ENCODE assay signal across 10 mouse cellular contexts in the genomic region with DNA sequence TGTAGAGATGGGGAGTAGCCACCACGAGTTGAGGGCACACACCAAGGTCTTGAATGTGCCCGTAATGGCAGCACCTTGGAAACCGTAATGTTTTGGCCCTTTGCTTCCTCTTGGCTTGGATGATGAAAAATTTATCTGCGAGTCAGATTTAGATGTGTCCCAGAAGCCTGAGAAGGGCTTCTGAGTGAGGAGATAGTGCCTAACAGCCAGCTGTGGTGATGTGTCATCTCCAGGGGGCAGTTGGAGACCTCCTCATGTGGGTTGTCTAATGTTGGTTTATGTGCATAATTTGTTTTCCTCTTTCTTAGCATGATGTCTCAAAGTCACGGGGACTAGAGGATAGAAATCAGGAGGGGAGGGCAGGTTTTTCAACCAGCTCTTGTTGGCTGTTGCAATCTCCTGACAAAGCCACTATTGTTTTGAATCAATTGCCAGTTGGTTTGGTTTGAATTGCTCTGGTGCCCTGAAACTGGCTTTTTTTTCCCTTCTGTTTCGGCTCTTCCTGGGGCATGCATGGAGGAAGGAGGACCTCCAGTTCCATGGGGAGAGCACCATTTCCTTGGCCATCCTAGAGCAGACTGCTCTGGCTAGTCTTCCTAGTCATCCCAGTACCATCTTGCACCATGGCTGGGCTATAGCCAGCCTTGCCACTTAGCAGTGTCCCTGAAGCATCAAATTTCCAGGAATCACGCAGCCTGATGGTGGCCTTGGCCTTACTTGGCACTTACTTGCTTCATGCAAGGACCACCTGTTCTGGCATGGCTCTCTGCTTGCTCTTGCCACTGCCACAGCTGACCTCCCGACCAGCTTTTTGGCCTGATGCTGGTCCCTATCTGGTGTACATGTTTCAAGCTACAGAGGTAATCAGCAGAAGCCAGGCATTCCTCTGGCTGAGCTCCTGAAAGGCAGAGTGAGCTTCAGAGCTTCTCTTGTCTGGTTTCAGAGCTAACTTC. TPM values are rescaled to one million over a fixed set of nuclear protein-coding genes. Genes with fewer than 3 reads are reported as not detected.
DNase-seq lines count a peak whose midpoint lies in the region; ATAC-seq and TF ChIP-seq lines count a peak whose summit lies in the region.
"Had no signal": no experiment of that assay in that cellular context is flagged by ENCODE, and none has a peak within 500 bp of the region (broad histone marks: within the 10 kb centered on the region; RNA-seq: fewer than 3 reads in every experiment).

No protein-coding gene starts in this region.

- no peak for TF ChIP-seq EP300 in stomach, postnatal 0 days (optimal IDR thresholded peaks at IDR 0.05)

- H3K9ac ChIP-seq in heart, embryonic 15.5 days, result no peak overlapping the region
- H3K9ac ChIP-seq in heart, embryonic 12.5 days, result no peak overlapping the region
- no peak overlapping the region for H3K9ac ChIP-seq in stomach, embryonic 15.5 days
- no peak overlapping the region for H3K9ac ChIP-seq in stomach, postnatal 0 days (ENCODE audit: low read length)
- H3K9ac ChIP-seq in kidney, embryonic 14.5 days (ENCODE audit: low read depth, low read length), result no peak overlapping the region

- H3K4me3 ChIP-seq in heart, embryonic 15.5 days, result no peak overlapping the region
- no peak overlapping the region for H3K4me3 ChIP-seq in heart, embryonic 12.5 days
- H3K4me3 ChIP-seq in stomach, embryonic 15.5 days (replicated peaks), result no peak overlapping the region
- no peak overlapping the region for H3K4me3 ChIP-seq in stomach, postnatal 0 days (ENCODE audit: low read depth, low read length)
- H3K4me3 ChIP-seq in small intestine, adult 2 months (ENCODE audit: low read depth, low read length), result no peak overlapping the region
- H3K4me3 ChIP-seq in kidney, embryonic 14.5 days (ENCODE audit: low read length), result no peak overlapping the region

- no peak for ATAC-seq in heart, embryonic 15.5 days (replicated peaks; ENCODE audit: insufficient number of reproducible peaks, insufficient read depth, low FRiP score, low read depth)
- ATAC-seq in heart, embryonic 12.5 days (ENCODE audit: insufficient number of reproducible peaks, low FRiP score), result no peak
- ATAC-seq in stomach, embryonic 15.5 days (ENCODE audit: insufficient read depth, low FRiP score, low read depth), result no peak
- no peak; the same call in 1 of the 2 replicates for ATAC-seq in stomach, postnatal 0 days (ENCODE audit: low FRiP score, low TSS enrichment)
- peak; percentile 58 for ATAC-seq in granulocyte monocyte progenitor cell, adult 5-6 weeks (replicated peaks; ENCODE audit: poor library complexity, severe bottlenecking)
- ATAC-seq in kidney, embryonic 14.5 days (ENCODE audit: low FRiP score, low TSS enrichment), result no peak
- ATAC-seq: forebrain, embryonic 14.5 days had no signal

- peak overlapping the region; percentile 14; the same call in 1 of the 2 replicates for H3K27ac ChIP-seq in heart, embryonic 15.5 days
- H3K27ac ChIP-seq in heart, embryonic 12.5 days (ENCODE audit: poor library complexity, severe bottlenecking), result no peak overlapping the region
- peak overlapping the region; percentile 36; the same call in 1 of the 2 replicates for H3K27ac ChIP-seq in stomach, embryonic 15.5 days
- no peak overlapping the region; the same call in none of the 2 replicates for H3K27ac ChIP-seq in stomach, postnatal 0 days (replicated peaks)
- peak overlapping the region; percentile 28 for H3K27ac ChIP-seq in small intestine, adult 2 months (ENCODE audit: insufficient read depth, low read depth, low read length)
- H3K27ac ChIP-seq in kidney, embryonic 14.5 days (ENCODE audit: low read depth, low read length), result no peak overlapping the region

- peaks cover 28% of the 10 kb centered on the region for H3K4me1 ChIP-seq in heart, embryonic 15.5 days (replicated peaks)
- H3K4me1 ChIP-seq in heart, embryonic 12.5 days (replicated peaks), result peaks cover 34% of the 10 kb centered on the region
- 0 out of 2 replicates have a peak, but pooled peaks cover 11% of the 10 kb centered on the region for H3K4me1 ChIP-seq in stomach, embryonic 15.5 days
- H3K4me1 ChIP-seq in stomach, postnatal 0 days (replicated peaks; ENCODE audit: control insufficient read depth, insufficient read depth), result peaks cover 3% of the 10 kb centered on the region; the same call in 1 of the 2 replicates
- H3K4me1 ChIP-seq in small intestine, adult 2 months (ENCODE audit: control insufficient read depth, insufficient read depth, insufficient read length, low read length), result peaks cover 17% of the 10 kb centered on the region; the same call in 1 of the 2 replicates
- no peaks in the 10 kb centered on the region for H3K4me1 ChIP-seq in kidney, embryonic 14.5 days (ENCODE audit: control insufficient read depth, insufficient read depth, low read length)

- no peak for DNase-seq in stomach, postnatal 0 days (ENCODE audit: low spot score)
- DNase-seq in left cerebral cortex, adult 11 months (ENCODE audit: low spot score), result no peak
- DNase-seq: lung, adult 2 months had no signal

- no peak for TF ChIP-seq POLR2A in small intestine, adult 2 months (IDR thresholded peaks at IDR 0.05; ENCODE audit: low read depth, low read length)

- H3K36me3 ChIP-seq in heart, embryonic 15.5 days, result no peaks in the 10 kb centered on the region
- no peaks in the 10 kb centered on the region for H3K36me3 ChIP-seq in heart, embryonic 12.5 days
- H3K36me3 ChIP-seq in stomach, embryonic 15.5 days, result no peaks in the 10 kb centered on the region
- H3K36me3 ChIP-seq in stomach, postnatal 0 days (ENCODE audit: control insufficient read depth, insufficient read depth, low read length), result no peaks in the 10 kb centered on the region
- H3K36me3 ChIP-seq in small intestine, adult 2 months (ENCODE audit: control insufficient read depth, insufficient read depth, low read length), result no peaks in the 10 kb centered on the region; the same call in 1 of the 2 replicates
- no peaks in the 10 kb centered on the region for H3K36me3 ChIP-seq in kidney, embryonic 14.5 days (ENCODE audit: control insufficient read depth, insufficient read depth, low read length)

- no peaks in the 10 kb centered on the region for H3K9me3 ChIP-seq in heart, embryonic 15.5 days (replicated peaks)
- no peaks in the 10 kb centered on the region for H3K9me3 ChIP-seq in heart, embryonic 12.5 days (replicated peaks)
- H3K9me3 ChIP-seq in stomach, embryonic 15.5 days, result no peaks in the 10 kb centered on the region
- H3K9me3 ChIP-seq in stomach, postnatal 0 days (ENCODE audit: control insufficient read depth, low read length), result no peaks in the 10 kb centered on the region
- no peaks in the 10 kb centered on the region for H3K9me3 ChIP-seq in kidney, embryonic 14.5 days (ENCODE audit: control insufficient read depth, low read length)

- no peak for TF ChIP-seq CTCF in stomach, postnatal 0 days (IDR thresholded peaks at IDR 0.05; ENCODE audit: low read depth)
- no peak for TF ChIP-seq CTCF in small intestine, adult 2 months (IDR thresholded peaks at IDR 0.05; ENCODE audit: extremely low read depth, insufficient read length, insufficient replicate concordance, low read depth, low read length)

- 68% methylated on average over 8 of the region's 8 CpGs for WGBS in heart, embryonic 15.5 days
- 70% methylated on average over 8 of the region's 8 CpGs for WGBS in heart, embryonic 12.5 days
- 68% methylated on average over 8 of the region's 8 CpGs for WGBS in stomach, embryonic 15.5 days
- WGBS in stomach, postnatal 0 days, result 62% methylated on average over 8 of the region's 8 CpGs
- 25% methylated on average over 8 of the region's 8 CpGs for WGBS in small intestine, adult 2 months
- WGBS in kidney, embryonic 14.5 days, result 71% methylated on average over 8 of the region's 8 CpGs

- H3K27me3 ChIP-seq in heart, embryonic 15.5 days, result no peaks in the 10 kb centered on the region
- no peaks in the 10 kb centered on the region for H3K27me3 ChIP-seq in heart, embryonic 12.5 days (replicated peaks)
- H3K27me3 ChIP-seq in stomach, embryonic 15.5 days (replicated peaks), result no peaks in the 10 kb centered on the region
- H3K27me3 ChIP-seq in stomach, postnatal 0 days (ENCODE audit: control insufficient read depth, insufficient read depth, low read length), result no peaks in the 10 kb centered on the region
- H3K27me3 ChIP-seq in small intestine, adult 2 months (ENCODE audit: control insufficient read depth, insufficient read depth, low read length), result no peaks in the 10 kb centered on the region
- no peaks in the 10 kb centered on the region for H3K27me3 ChIP-seq in kidney, embryonic 14.5 days (ENCODE audit: control insufficient read depth, insufficient read depth, low read length)

- H3K4me2 ChIP-seq in heart, embryonic 15.5 days, result no peak overlapping the region
- no peak overlapping the region for H3K4me2 ChIP-seq in heart, embryonic 12.5 days
- no peak overlapping the region for H3K4me2 ChIP-seq in stomach, embryonic 15.5 days
- H3K4me2 ChIP-seq in stomach, postnatal 0 days (replicated peaks; ENCODE audit: low read depth), result no peak overlapping the region
- no peak overlapping the region for H3K4me2 ChIP-seq in kidney, embryonic 14.5 days (replicated peaks; ENCODE audit: low read depth, low read length)

RNA-seq across cellular contexts. Expression of gene Mlxip, which starts 22.2 kb away (rescaled TPM):
- 9.1 and 14.4 TPM in 2 replicates for polyA plus RNA-seq in heart, embryonic 15.5 days (2015; fragmentation: Nextera tagmentation; extraction: Ambion mirVana)
- polyA plus RNA-seq in heart, embryonic 12.5 days (2016; fragmentation: Nextera tagmentation; extraction: Ambion mirVana), result 14.2 TPM in 2 replicates
- polyA plus RNA-seq in stomach, embryonic 15.5 days (2015; fragmentation: Nextera tagmentation; extraction: Ambion mirVana), result 19.1 and 24.4 TPM in 2 replicates
- polyA plus RNA-seq in stomach, postnatal 0 days (2015; fragmentation: Nextera tagmentation; extraction: Ambion mirVana), result 10.5 and 13.2 TPM in 2 replicates
- 46.9 and 52.3 TPM in 2 replicates for total RNA-seq in granulocyte monocyte progenitor cell, adult 5-6 weeks (2014; fragmentation: Nextera tagmentation)
- total RNA-seq in granulocyte monocyte progenitor cell, adult 5-6 weeks (2017), result 11.1 and 11.9 TPM in 2 replicates
- 25.3 and 39.7 TPM in 2 replicates for polyA plus RNA-seq in small intestine, adult 2 months (2012; rRNA removed)
- polyA plus RNA-seq in kidney, embryonic 14.5 days (2014; fragmentation: Nextera tagmentation; extraction: Ambion mirVana), result 13.4 and 26.6 TPM in 2 replicates

Comparison
In these comparisons a context has a peak if more than half of its experiments do, and no peak if none do; other contexts are left out.
1. H3K27ac ChIP-seq: peak in heart, embryonic 15.5 days (single experiment), stomach, embryonic 15.5 days (single experiment) and small intestine, adult 2 months (single experiment); none in heart, embryonic 12.5 days (single experiment), stomach, postnatal 0 days (single experiment) and kidney, embryonic 14.5 days (single experiment).